Mouse (Mus musculus) intestine, embryonic 16.5 days (tissue): Measurements from ENCODE around the gene Ikzf4. TPM values are rescaled to one million over a fixed set of nuclear protein-coding genes. Genes with fewer than 3 reads are reported as not detected.
A peak's percentile ranks its signal among the peaks of the same experiment; 100 is the strongest.
"Not testable (repeated sequence)": the region's sequence is repeated elsewhere in the genome, so short reads cannot be mapped to it uniquely, and the experiment has no call there.

Experiments
- ATAC-seq: fragments of 200-750 bp; cut with Nextera tagmentation; 2 replicates; pipeline ENCODE4 v1.8.0; 2017; ENCODE audit warnings: moderate TSS enrichment, moderate library complexity
- H3K27ac ChIP-seq: fragments of 300-500 bp; sonication (generic); 2 replicates; pipeline ENCODE4 v1.5.1; 2014; ENCODE audit warnings: mild to moderate bottlenecking, low read length
- H3K27me3 ChIP-seq: fragments of 300-500 bp; sonication (generic); replicated peaks from 2 replicates; pipeline ENCODE4 v1.6.1; 2014; ENCODE audit warnings: low read length, control low read depth, mixed read lengths; ENCODE audit not compliant: control insufficient read depth, insufficient read depth
- H3K36me3 ChIP-seq: fragments of 300-500 bp; sonication (generic); 2 replicates; pipeline ENCODE4 v1.6.1; 2014; ENCODE audit warnings: low read length, control low read depth; ENCODE audit not compliant: control insufficient read depth, insufficient read depth
- H3K4me1 ChIP-seq: fragments of 300-500 bp; sonication (generic); 2 replicates; pipeline ENCODE4 v1.6.1; 2014; ENCODE audit warnings: low read length, control low read depth, mixed read lengths; ENCODE audit not compliant: control insufficient read depth, insufficient read depth
- H3K4me2 ChIP-seq: fragments of 300-500 bp; sonication (generic); 2 replicates; pipeline ENCODE4 v1.6.1; 2014; ENCODE audit warnings: low read depth, low read length, control low read depth
- H3K4me3 ChIP-seq: fragments of 300-500 bp; sonication (generic); 2 replicates; pipeline ENCODE4 v1.5.1; 2014; ENCODE audit warnings: mild to moderate bottlenecking, low read length
- H3K9ac ChIP-seq: fragments of 300-500 bp; sonication (generic); 2 replicates; pipeline ENCODE4 v1.6.1; 2014; ENCODE audit warnings: low read depth, low read length
- H3K9me3 ChIP-seq: fragments of 300-500 bp; sonication (generic); 2 replicates; pipeline ENCODE4 v1.6.1; 2016; ENCODE audit warnings: low read length, control low read depth; ENCODE audit not compliant: control insufficient read depth
- WGBS: fragments of 180-500 bp; shearing (Covaris S2); extraction: QIAGEN DNeasy Blood & Tissue Kit; methylation state at CpG from one replicate; pipeline ENCODE4 v1.1.7; 2014; 5-methylcytosine and 5-hydroxymethylcytosine counted together
- polyA plus RNA-seq: library from polyadenylated mRNA; unstranded; fragments of >200 nt; fragmentation: Nextera tagmentation; extraction: Ambion mirVana; gene quantifications from 2 replicates; pipeline ENCODE4 v1.2.1, GENCODE M21; 2015

The Ikzf4 gene
- polyA plus RNA-seq, 1 experiment from 2014 or later, result 1.6 TPM

DNA sequence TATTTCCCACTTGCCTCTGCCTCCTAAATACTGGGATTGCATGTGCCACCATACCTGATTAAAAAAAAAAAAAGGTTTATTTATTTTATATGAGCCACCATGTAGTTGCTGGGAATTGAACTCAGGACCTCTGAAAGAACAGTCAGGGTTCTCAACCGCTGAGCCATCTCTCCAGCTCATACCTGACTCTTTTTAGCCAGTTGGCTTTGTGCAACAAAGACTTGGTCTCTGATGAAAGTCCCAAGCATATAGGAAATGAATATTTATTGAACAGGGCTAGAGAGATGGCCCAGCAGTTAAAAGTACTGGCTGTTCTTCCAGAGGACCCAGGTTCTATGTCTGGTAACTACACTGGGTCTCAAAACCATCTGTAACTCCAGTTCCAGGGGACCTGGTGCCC lies 27.2 kb downstream of the Ikzf4 start:
- Histone ChIP-seq H3K9ac (no peak overlapping the region), H3K36me3 (no peaks in the 10 kb centered on the region), H3K27me3 (no peaks in the 10 kb centered on the region), H3K4me1 (no peaks in the 10 kb centered on the region), H3K9me3 (no peaks in the 10 kb centered on the region), H3K27ac (no peak overlapping the region), H3K4me2 (no peak overlapping the region), H3K4me3 (no peak overlapping the region)
- no peak for ATAC-seq
- 83% methylated on average over 1 of the region's 1 CpGs for WGBS

- ATAC-seq, H3K9ac ChIP-seq, H3K4me1 ChIP-seq: not testable (repeated sequence)
Measured at GRCm38 (mm10) chr10:128615798-128616448, 29.9 kb downstream of the Ikzf4 start.

GRCm38 (mm10) chr10:128614934-128615333 lies 30.9 kb downstream of the Ikzf4 start:
- H3K4me3 ChIP-seq, result no peak overlapping the region
- no peaks in the 10 kb centered on the region for H3K9me3 ChIP-seq
- H3K36me3 ChIP-seq, result no peaks in the 10 kb centered on the region
- H3K4me1 ChIP-seq, result no peaks in the 10 kb centered on the region; the same call in 1 of the 2 replicates
- no peak overlapping the region for H3K9ac ChIP-seq
- no peak overlapping the region for H3K27ac ChIP-seq
- H3K4me2 ChIP-seq, result no peak overlapping the region
- 55% methylated on average over 3 of the region's 3 CpGs for WGBS
- H3K27me3 ChIP-seq, result no peaks in the 10 kb centered on the region
- ATAC-seq, result no peak

More at GRCm38 (mm10) chr10:128615798-128616448, 29.9 kb downstream of the Ikzf4 start:
- H3K4me2 ChIP-seq, H3K27ac ChIP-seq, H3K4me3 ChIP-seq, H3K36me3 ChIP-seq, H3K27me3 ChIP-seq, H3K9me3 ChIP-seq: not testable (repeated sequence)
- 85% methylated on average over 6 of the region's 7 CpGs for WGBS

DNA sequence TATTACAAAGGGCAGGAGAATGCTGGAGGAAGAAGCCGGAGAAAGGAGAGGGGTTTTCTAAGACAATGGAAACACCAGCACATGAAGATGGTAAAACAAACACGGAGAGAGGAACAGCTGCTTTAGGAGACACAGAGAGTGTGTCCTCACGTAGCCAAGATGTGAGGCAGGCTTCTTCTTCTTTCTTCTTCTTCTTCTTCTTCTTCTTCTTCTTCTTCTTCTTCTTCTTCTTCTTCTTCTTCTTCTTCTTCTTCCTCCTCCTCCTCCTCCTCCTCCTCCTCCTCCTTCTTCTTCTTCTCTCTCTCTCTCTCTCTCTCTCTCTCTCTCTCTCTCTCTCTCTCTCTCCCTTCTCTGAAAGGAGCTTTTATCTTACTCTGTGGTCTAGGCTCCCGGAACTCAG lies 32.0 kb downstream of the Ikzf4 start:
- H3K4me3 ChIP-seq, H3K27me3 ChIP-seq, ATAC-seq, H3K9ac ChIP-seq, H3K4me2 ChIP-seq, H3K36me3 ChIP-seq, H3K4me1 ChIP-seq, H3K27ac ChIP-seq, H3K9me3 ChIP-seq: not testable (repeated sequence)
- 54% methylated on average over 4 of the region's 4 CpGs for WGBS

- 0 out of 2 replicates have a peak overlapping the region, but pooled peaks have one; percentile 2 for H3K4me2 ChIP-seq
- H3K4me3 ChIP-seq, result no peak overlapping the region
- H3K4me1 ChIP-seq, result no peaks in the 10 kb centered on the region; the same call in 1 of the 2 replicates
- no peak overlapping the region for H3K9ac ChIP-seq
- no peaks in the 10 kb centered on the region for H3K9me3 ChIP-seq
- ATAC-seq, result peak; percentile 40
- 46% methylated on average over 6 of the region's 6 CpGs for WGBS
- H3K27ac ChIP-seq, result no peak overlapping the region
- no peaks in the 10 kb centered on the region for H3K36me3 ChIP-seq
- H3K27me3 ChIP-seq, result no peaks in the 10 kb centered on the region
Measured at GRCm38 (mm10) chr10:128613154-128613440, 32.7 kb downstream of the Ikzf4 start.

GRCm38 (mm10) chr10:128612433-128613153 lies 33.2 kb downstream of the Ikzf4 start:
- no peaks in the 10 kb centered on the region for H3K36me3 ChIP-seq
- WGBS, result 14% methylated on average over 16 of the region's 16 CpGs
- H3K4me3 ChIP-seq, result no peak overlapping the region
- H3K9me3 ChIP-seq, result no peaks in the 10 kb centered on the region
- H3K27me3 ChIP-seq, result no peaks in the 10 kb centered on the region
- no peak overlapping the region for H3K9ac ChIP-seq
- peak; percentile 81 for ATAC-seq
- H3K27ac ChIP-seq, result no peak overlapping the region
- no peaks in the 10 kb centered on the region; the same call in 1 of the 2 replicates for H3K4me1 ChIP-seq
- 0 out of 2 replicates have a peak overlapping the region, but pooled peaks have one; percentile 2 for H3K4me2 ChIP-seq

DNA sequence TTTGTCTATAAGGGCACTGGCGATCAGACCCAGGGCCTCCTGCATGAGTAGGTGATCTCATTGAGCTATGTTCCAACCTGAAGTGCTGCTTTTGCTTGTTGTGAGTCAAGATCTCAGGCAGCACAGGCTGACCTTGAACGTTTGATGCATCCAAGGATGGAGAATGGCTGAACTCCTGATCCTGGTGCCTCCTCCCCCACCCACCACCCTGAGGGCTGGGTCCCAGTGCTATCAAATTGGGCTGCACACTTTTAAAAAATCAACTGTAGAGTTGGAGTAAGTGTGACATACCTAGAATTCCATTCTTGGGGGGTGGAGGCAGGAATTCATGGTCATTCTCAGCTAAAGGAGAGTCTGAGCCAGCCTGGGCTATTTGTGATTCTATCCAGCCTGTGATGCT lies 39.3 kb downstream of the Ikzf4 start:
- Histone ChIP-seq H3K4me2 (no peak overlapping the region), H3K27me3 (no peaks in the 10 kb centered on the region), H3K4me1 (no peaks in the 10 kb centered on the region), H3K4me3 (no peak overlapping the region), H3K27ac (no peak overlapping the region), H3K9me3 (no peaks in the 10 kb centered on the region), H3K36me3 (no peaks in the 10 kb centered on the region), H3K9ac (no peak overlapping the region)
- ATAC-seq, result no peak
- 38% methylated on average over 2 of the region's 2 CpGs for WGBS

GRCm38 (mm10) chr10:128602470-128603128 lies 43.2 kb downstream of the Ikzf4 start:
- no peaks in the 10 kb centered on the region for H3K4me1 ChIP-seq
- H3K27me3 ChIP-seq, result no peaks in the 10 kb centered on the region
- H3K4me2 ChIP-seq, result no peak overlapping the region
- 62% methylated on average over 4 of the region's 4 CpGs for WGBS
- no peak overlapping the region for H3K27ac ChIP-seq
- no peak overlapping the region for H3K9ac ChIP-seq
- no peaks in the 10 kb centered on the region for H3K9me3 ChIP-seq
- no peak for ATAC-seq
- H3K4me3 ChIP-seq, result no peak overlapping the region
- H3K36me3 ChIP-seq, result no peaks in the 10 kb centered on the region

- H3K4me1 ChIP-seq, result no peaks in the 10 kb centered on the region
- no peak overlapping the region for H3K27ac ChIP-seq
- H3K9ac ChIP-seq, result no peak overlapping the region
- ATAC-seq, result no peak
- H3K27me3 ChIP-seq, result no peaks in the 10 kb centered on the region
- 89% methylated on average over 1 of the region's 1 CpGs for WGBS
- no peaks in the 10 kb centered on the region for H3K36me3 ChIP-seq
- H3K4me2 ChIP-seq, result no peak overlapping the region
- no peaks in the 10 kb centered on the region for H3K9me3 ChIP-seq
- H3K4me3 ChIP-seq, result no peak overlapping the region
Measured at GRCm38 (mm10) chr10:128601499-128601898, 44.3 kb downstream of the Ikzf4 start.
